Mouse (Mus musculus) layer of hippocampus, adult 9-10 months (tissue): ENCODE results near the gene Olfr683.
"Not testable (repeated sequence)": the region's sequence is repeated elsewhere in the genome, so short reads cannot be mapped to it uniquely, and the experiment has no call there.

Experiments used
- DNase-seq: peaks from one replicate; pipeline ENCODE4 v3.0.0; 2022; ENCODE audit warnings: low spot score

Olfr683 gene

GRCm38 (mm10) chr7:105146912-105147311 lies at the start of gene Olfr683:
Gene Olfr683, minus strand, starts transcription at chr7:105147012.
- DNase-seq = no peak

- DNase-seq = no peak
These were observed 39.1 kb upstream of the Olfr683 start, which contains the start of gene Olfr685 for GRCm38 (mm10) chr7:105185912-105186311. Gene Olfr685, minus strand, starts transcription at chr7:105186012.

- DNase-seq = no peak
These were observed 24.0 kb upstream of the Olfr683 start for GRCm38 (mm10) chr7:105170773-105171172.

- DNase-seq = no peak
These were observed 16.7 kb upstream of the Olfr683 start, which contains the start of gene Olfr684 for GRCm38 (mm10) chr7:105163553-105163952. Gene Olfr684, minus strand, starts transcription at chr7:105163653.

- no peak for DNase-seq
These were observed 5.5 kb downstream of the Olfr683 start for GRCm38 (mm10) chr7:105141275-105141674.

- DNase-seq = no peak
These were observed 30.3 kb downstream of the Olfr683 start, which contains the start of gene Olfr681 for GRCm38 (mm10) chr7:105116536-105116935. Gene Olfr681, plus strand, starts transcription at chr7:105116836.

- DNase-seq = not testable (repeated sequence)
These were observed 54.1 kb downstream of the Olfr683 start, which contains the start of gene Olfr680-ps1 for GRCm38 (mm10) chr7:105092717-105093116. Gene Olfr680-ps1, minus strand, starts transcription at chr7:105092817.
